Mouse (Mus musculus): ENCODE data around the gene Crtc1. TPM values are rescaled to one million over a fixed set of nuclear protein-coding genes. Genes with fewer than 3 reads are reported as not detected.

The Crtc1 gene
- total RNA-seq, 1 experiment from 2014 or later: 19.4 TPM

DNA sequence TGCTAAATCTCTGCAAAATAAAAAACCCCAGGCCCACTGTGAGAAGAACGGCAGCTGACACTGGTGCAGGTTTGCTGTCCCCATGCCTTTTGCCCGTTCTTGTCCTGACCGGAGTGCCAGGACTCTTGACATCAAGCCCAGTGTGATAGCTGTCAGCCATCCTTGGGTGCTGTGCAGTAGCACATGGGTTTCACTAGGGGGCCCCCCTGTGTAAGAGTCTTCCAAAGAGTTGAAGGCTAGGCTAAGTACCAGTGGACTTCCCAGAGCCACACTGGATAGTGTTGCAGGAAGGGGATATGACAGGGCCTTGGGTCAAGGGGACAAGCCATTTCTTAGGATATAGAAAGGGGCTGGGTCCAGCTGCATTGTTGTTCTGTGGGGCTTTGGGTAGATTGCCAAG, 56.1 kb downstream of the Crtc1 start:
- peak; percentile 87 for DNase-seq

- no peak for DNase-seq
Observed at GRCm38 (mm10) chr8:70380069-70380468, 59.3 kb downstream of the Crtc1 start.

GRCm38 (mm10) chr8:70377049-70377448, 62.3 kb downstream of the Crtc1 start:
- no peak for DNase-seq

GRCm38 (mm10) chr8:70376275-70376741, 63.1 kb downstream of the Crtc1 start:
- DNase-seq: peak; percentile 48

DNA sequence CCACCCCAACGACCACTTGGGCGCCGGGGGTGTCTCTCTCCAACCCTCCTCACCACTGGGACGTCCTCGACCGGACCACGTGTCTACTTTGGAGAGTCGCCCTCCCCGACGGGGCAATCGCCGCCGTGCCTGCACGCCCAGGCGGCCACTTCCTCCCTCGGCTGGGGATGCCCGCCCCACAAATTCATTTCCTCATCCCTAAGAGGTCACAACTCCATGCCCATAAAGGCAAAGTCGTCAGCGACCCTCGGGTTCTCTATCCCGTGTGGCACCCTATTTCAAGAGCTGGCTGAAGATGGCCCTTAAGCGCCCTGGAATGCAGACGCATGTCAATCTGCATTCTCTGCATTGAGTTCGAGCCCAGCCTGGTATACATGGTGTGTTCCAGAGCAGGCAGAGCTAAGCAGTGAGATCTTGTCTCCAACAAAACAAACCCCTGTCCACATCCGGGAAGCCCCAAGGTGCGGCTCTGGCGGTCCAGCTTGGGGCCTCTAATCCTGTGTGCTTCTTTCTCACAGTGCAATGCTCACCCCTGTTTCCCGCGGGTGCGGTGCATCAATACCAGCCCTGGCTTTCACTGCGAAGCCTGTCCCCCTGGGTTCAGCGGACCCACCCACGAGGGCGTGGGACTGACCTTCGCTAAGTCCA, 64.0 kb downstream of the Crtc1 start:
- DNase-seq: no peak

DNA sequence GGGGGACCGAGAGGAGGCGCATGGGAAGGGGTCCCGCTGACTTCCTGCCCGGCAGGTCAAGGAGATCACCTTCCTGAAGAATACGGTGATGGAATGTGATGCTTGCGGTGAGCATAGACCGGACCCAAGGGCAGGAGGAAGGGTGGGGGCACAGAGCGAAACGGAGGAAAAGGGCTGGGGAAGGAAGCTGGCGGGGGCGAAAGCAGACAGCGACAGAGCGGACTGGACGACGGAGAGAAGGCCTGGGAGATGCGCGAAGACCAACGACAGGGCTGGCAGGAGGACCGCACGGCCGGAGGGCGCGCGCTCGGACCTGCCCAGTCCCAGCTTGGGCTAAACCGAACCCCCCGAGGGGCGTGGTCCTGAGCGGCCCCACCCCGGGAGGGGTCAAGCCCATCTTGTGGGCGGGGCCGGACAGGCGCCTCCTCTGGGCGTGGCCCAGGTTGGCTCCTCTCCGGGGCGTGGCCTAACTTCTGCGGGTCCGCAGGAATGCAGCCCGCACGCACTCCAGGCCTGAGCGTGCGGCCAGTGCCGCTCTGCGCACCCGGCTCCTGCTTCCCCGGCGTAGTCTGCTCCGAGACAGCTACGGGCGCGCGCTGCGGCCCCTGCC, 65.0 kb downstream of the Crtc1 start:
- DNase-seq: peak; percentile 90

GRCm38 (mm10) chr8:70373397-70374317, 65.7 kb downstream of the Crtc1 start, which contains the start of gene Comp:
Comp (plus strand) TSS chr8:70373558.
- no peak for DNase-seq

DNA sequence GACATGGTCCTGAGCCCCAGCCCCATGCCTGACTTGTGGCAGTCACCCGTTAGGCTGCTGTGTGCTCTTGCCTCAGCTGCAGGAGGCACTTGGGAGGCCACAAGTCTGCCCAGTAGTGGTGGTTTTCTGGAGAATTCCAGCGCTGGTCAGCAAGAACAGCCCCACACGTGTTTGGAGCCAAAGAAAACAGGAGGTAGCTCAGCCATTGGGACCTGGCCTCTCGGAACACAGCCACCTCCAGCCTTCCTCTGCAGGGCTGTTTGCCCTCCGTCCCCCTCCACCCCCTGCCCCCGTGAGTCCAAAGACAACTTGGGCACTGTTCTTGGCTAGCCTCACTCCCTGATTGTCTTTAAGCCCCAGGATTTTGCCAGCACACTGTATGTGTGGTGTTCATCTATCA, 67.4 kb downstream of the Crtc1 start:
- DNase-seq: no peak

- DNase-seq: no peak
Observed at GRCm38 (mm10) chr8:70370476-70370875, 68.9 kb downstream of the Crtc1 start.

DNA sequence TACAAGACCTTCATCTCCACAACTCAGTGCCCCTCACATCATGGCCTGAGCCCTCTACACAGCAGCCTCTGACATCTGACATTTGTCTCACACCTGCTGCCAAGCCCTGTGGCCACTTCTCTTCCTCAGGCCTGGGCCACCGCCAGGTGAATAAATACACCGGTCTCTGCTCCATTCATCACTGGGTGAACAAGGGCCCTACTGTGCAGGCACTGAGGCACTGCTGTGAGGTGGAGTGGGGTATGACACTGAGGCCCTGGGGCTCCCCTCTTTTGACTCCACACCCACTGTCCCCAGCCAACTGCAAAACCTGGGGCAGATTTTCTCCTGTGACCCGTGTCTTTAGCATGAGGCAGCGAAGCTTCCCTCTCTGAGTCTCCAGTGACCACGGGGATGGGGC, 72.8 kb downstream of the Crtc1 start:
- DNase-seq: no peak

DNA sequence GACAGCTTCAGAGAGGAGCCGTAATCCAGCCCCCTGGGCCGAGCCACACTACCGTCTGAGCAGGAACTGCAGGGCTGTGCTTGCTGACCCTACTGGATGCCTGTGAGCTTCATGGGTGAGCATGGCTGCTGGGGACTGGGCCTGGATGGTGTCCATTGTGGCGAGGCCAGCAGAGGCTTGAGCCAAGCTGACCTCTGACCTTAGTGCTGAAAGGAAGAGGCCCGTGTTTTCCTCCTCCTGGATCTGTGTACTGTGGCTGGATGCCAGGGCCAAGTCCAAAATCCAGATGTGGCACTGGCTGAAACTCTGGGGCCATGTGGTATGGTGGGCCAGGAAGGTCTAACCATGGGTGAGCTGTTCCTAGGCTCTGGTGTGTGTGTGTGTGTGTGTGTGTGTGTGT, 75.3 kb downstream of the Crtc1 start:
- DNase-seq: peak; percentile 62

DNA sequence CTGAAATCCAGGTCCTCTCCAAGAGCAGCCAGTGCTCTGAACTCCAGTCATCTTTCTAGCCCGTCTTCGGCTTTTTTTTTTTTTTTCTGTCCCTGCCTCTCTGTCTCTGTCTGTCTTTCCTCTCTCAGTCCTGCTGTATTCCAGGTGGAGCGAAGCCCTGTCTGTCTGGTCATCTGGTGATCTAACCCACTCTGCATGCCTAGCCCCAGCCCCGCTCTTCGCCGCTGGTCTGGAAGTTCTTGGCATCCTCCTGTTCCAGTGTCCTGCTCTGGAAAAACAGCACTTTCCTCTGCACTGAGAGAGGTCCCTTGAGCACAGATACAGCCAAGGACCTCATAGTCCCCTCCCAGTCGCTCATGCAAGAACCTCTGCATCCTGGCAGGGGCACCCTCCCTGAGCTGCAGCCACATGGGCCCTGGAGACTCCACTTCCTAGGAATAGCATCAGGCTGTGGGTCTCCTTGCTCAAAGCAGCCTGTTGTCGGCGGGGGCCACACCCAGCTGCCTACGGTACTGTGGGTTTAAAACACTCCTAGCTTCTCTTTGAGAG, 77.8 kb downstream of the Crtc1 start:
- no peak for DNase-seq

GRCm38 (mm10) chr8:70360769-70361168, 78.6 kb downstream of the Crtc1 start:
- DNase-seq: peak; percentile 59

GRCm38 (mm10) chr8:70359411-70359810, 80.0 kb downstream of the Crtc1 start:
- DNase-seq: peak; percentile 68

DNA sequence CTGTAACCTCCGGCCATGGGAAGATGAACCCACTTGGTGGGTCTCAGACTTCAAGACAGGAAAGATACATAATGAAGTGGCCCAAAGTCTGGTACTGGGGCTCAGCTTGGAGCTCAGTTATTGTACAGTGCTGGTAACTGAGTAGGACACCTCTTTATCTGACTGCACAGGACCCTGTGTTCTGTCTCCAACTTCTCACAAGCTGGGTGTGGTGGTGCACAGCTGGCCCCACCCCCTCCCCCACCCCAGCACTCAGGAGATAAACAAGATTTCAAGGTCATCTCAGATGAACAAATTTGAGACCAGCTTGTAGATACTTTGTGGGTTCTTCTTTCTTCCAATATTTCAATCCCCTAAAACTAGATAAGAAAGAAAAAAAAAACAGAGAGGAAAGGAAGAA, 83.3 kb downstream of the Crtc1 start:
- no peak for DNase-seq

DNA sequence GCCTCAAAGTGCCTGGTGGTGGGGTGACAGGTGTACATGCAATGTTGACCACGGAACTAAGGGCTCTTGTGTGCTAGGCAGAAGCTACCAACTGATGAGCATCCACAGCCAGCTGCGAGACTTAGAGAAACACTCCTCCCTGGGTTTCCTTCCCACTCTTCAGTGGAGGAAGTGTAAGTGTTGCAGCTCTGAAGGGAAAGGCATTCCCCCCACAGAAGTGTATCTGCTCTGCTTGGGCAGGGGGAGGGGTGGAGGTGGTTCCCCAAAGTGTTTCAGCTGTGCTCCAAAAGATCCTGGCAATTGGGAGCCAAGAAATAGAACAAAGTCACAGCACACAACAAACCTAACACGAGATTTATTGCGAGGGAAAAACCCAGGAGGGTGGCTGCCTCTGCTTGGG, 85.4 kb downstream of the Crtc1 start:
- no peak for DNase-seq

GRCm38 (mm10) chr8:70353194-70353817, 86.1 kb downstream of the Crtc1 start, which contains the start of gene Upf1:
Upf1 (minus strand) TSS chr8:70353278.
- DNase-seq: peak; percentile 100

DNA sequence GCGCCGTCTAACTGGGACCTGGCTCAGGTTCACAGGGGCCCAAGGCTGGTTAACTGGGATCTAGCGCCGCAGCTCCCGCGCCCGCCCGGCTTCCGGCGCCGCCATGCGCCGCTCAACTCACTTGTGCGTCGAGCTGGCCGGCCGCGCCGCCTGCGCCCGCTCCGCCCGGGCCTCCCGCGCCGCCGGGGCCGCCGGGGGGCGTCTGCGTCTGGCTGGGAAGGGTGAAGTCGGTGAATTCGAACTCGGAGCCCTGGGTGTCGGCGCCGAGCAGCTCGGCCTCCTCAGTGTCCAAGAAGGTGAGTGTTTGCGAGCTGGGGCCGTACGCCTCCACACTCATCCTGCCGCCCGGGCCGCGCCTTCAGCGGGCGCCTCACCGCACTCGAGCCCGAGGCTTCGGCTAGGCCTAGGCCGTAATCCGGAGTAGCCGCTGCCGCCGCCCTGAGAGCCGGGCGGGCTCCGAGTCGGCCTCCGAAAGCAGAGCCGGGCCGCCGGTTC, 86.7 kb downstream of the Crtc1 start:
- DNase-seq: peak; percentile 68

- no peak for DNase-seq
Observed at GRCm38 (mm10) chr8:70352000-70352384, 87.4 kb downstream of the Crtc1 start.

DNA sequence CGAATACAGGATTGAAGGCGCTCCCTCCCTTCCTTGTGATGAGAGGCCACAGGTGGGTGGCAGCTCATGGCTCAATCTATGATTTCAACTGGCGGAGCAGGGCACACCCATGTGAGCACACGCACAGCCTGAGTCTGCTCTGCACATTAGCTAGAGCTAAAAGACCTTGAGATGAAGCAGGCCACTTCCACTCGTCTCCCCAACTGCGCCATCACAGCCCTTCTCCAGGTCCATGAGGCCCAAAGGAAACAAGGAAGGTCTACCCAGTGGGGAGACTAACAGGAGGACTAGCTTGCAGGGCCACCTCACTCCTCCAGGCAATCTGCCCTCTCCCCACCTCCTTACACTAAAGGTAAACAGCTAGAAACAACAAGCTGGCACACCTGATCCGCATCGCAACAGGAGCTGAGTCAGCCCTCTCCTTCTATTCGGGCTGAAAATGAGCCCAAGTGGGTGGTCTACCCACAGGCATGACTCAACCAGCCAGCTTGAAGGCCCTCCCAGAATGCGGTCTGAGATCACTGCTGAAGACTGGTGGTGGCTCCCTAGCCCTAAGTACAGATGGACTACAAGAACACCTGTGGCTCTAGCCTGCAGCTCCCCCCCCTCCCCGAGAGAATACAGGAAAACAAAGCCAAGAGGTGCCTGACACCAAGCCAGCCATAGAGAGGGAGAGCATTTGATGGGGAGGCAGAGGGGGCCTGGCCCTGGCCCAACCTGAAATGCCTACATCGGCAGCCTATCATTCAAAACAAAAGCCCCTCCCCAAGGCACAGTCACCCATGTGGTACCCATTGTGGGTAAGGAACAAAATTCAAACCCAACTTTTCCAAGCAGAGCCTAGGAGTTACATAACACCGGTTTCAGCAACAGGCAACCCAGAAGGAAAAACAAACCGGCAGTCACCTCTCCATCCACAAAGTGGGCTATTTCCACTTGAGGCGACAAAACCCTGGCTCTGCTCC, 88.1 kb downstream of the Crtc1 start:
- peak; percentile 24 for DNase-seq
